Mouse (Mus musculus) left cerebral cortex, adult 2 months (tissue): ENCODE measurements around the gene Spin2c. TPM values are rescaled to one million over a fixed set of nuclear protein-coding genes. Genes with fewer than 3 reads are reported as not detected.
A peak's percentile ranks its signal among the peaks of the same experiment; 100 is the strongest.

Source experiments
- DNase-seq, 2 experiments: peaks; one replicate each; pipeline ENCODE4 v3.0.0; 2021 to 2022; ENCODE audit warnings: low spot score in 2 of 2, mixed read lengths in 1 of 2; ENCODE audit errors: extremely low spot score in 1 of 2
- H3K27ac ChIP-seq: fragments of 200-600 bp; 2 replicates; pipeline ENCODE4 v1.8.1; 2022
- H3K4me3 ChIP-seq: fragments of 200-600 bp; 2 replicates; pipeline ENCODE4 v1.8.1; 2022
- CTCF ChIP-seq: fragments of 200-600 bp; IDR thresholded peaks from 2 replicates; pipeline ENCODE4 v1.8.1; 2022; ENCODE audit warnings: antibody characterized with exemption, mild to moderate bottlenecking, moderate library complexity
- intact Hi-C: fragments of 180-260 bp; cut with DNase I; formaldehyde crosslinking; loops from one replicate; pipeline ENCODE4 v1.15.1; 2025
- long read RNA-seq, 2 experiments: library from polyadenylated mRNA; stranded (forward); transcript quantifications; one replicate each; pipeline ENCODE4 v2.0.0; 2021; ENCODE audit warnings: borderline mapping rate in 2 of 2
- total RNA-seq, 2 experiments: library from RNA; stranded (reverse); gene quantifications; 2 replicates each; pipeline ENCODE4 v1.2.3; 2021

Spin2c gene
- 1 to 10 TPM; 5.9 to 8.2 TPM for total RNA-seq
- long read RNA-seq, experiment 1, transcript Spin2c-202 (3 exons, 536 nt): major isoform, 5 of 6 reads
- long read RNA-seq, experiment 1, partial matches to known transcripts: 0 of 6 reads
- long read RNA-seq, experiment 1, other reads (novel, unspliced or antisense): 0 of 6 reads
- long read RNA-seq, experiment 2, partial matches to known transcripts: 0 of 1 reads
- long read RNA-seq, experiment 2, other reads (novel, unspliced or antisense): 0 of 1 reads

DNA sequence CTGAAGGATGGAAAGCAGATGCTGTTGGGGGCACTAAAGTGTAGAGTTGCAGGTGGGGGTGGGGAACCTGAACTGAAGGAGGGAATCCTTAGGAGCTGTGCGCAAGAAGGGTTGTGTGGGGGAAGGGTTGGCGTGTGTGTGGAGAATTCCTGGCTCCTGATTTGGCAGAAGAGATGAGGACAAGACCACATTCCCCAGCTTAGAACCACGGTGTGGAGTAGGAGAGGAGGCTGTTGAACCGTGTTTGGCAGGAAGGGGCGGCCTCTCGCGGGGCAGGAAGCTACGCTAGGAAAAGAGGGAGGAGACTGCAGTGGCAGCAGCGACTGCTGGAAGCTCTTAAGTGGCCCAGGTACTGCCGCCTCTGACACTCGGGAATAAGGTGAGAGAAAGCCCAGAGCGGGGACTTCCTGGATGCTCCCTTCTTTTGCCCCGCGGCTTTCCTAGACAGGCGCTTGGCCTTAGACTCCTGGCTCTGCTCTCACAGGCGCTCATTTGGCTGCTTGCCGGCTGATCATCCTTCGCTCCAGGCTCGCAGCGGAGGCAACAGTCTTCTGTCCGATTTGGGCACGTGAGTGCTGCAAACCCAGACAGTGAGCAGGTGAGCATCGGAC lies at the start of gene Spin2c:
Gene Spin2c (plus strand): TSS at position 275 of the 611 bp plus-strand sequence.
- TF ChIP-seq CTCF: no peak
- Histone ChIP-seq H3K4me3 (peak within 1 kb of the TSS; percentile 60), H3K27ac (peak within 1 kb of the TSS; percentile 44; the same call in 1 of the 2 replicates)
- intact Hi-C loops: no loop called here
- DNase-seq: peak; percentile 29 to 44

GRCm38 (mm10) chrX:153832606-153833005 lies 581 bp downstream of the Spin2c start:
- intact Hi-C loops: no loop called here
- no peak for TF ChIP-seq CTCF
- DNase-seq: peak in 1 of 2 experiments; percentile 6
- peak overlapping the region; percentile 44; the same call in 1 of the 2 replicates for H3K27ac ChIP-seq
- peak overlapping the region; percentile 60 for H3K4me3 ChIP-seq

Other genes starting within 250 kb of the Spin2c start
- 1 to 10 TPM; 2.1 to 3.2 TPM for gene Kctd12b, start 135.8 kb upstream of the Spin2c start, total RNA-seq
- gene Nbdy, start 108.6 kb upstream of the Spin2c start, total RNA-seq: 10 to 100 TPM; 48.6 to 52.9 TPM
- not detected for gene Samt1, start 180.4 kb downstream of the Spin2c start, total RNA-seq
- gene 4921511M17Rik, start 201.6 kb downstream of the Spin2c start, total RNA-seq: not detected
- gene Gm10057, start 222.8 kb downstream of the Spin2c start, total RNA-seq: not detected